Mouse (Mus musculus) liver, embryonic 14.5 days (tissue): ENCODE data around the gene Sertad4. TPM values are rescaled to one million over a fixed set of nuclear protein-coding genes. Genes with fewer than 3 reads are reported as not detected.

Experiments used
- ATAC-seq: fragments of 200-750 bp; cut with Nextera tagmentation; 2 replicates; pipeline ENCODE4 v1.8.0; 2017; ENCODE audit warnings: moderate number of reproducible peaks, mild to moderate bottlenecking, moderate library complexity; ENCODE audit not compliant: insufficient read depth
- DNase-seq, 3 experiments: peaks; one replicate each; pipeline ENCODE4 v3.0.0-alpha.2; 2012 to 2013; ENCODE audit warnings: low read depth in 3 of 3, low spot score in 3 of 3
- H3K27ac ChIP-seq: fragments of 300-500 bp; sonication (generic); 2 replicates; pipeline ENCODE4 v1.5.1; 2014; ENCODE audit warnings: moderate library complexity, mild to moderate bottlenecking, control low read depth, inconsistent platforms
- H3K27me3 ChIP-seq: fragments of 300-500 bp; sonication (generic); 2 replicates; pipeline ENCODE4 v1.6.1; 2014; ENCODE audit warnings: mild to moderate bottlenecking, low read length, moderate library complexity; ENCODE audit not compliant: control insufficient read depth, insufficient read depth
- H3K36me3 ChIP-seq: fragments of 300-500 bp; sonication (generic); replicated peaks from 2 replicates; pipeline ENCODE4 v1.6.1; 2014; ENCODE audit warnings: low read depth; ENCODE audit not compliant: control insufficient read depth, insufficient read depth
- H3K4me1 ChIP-seq, 2 experiments: fragments of 200-500 bp in 1 of 2; fragments of 300-500 bp in 1 of 2; sonication (generic) in 1 of 2; replicated peaks; 2 replicates each; pipeline ENCODE4 v1.6.1; 2012 to 2014; ENCODE audit warnings: antibody characterized with exemption in 1 of 2, inconsistent platforms in 1 of 2, low read length in 1 of 2; ENCODE audit not compliant: control insufficient read depth in 2 of 2, insufficient read depth in 2 of 2
- H3K4me2 ChIP-seq: fragments of 300-500 bp; sonication (generic); 2 replicates; pipeline ENCODE4 v1.6.1; 2014; ENCODE audit warnings: low read depth, mild to moderate bottlenecking, control low read depth, moderate library complexity
- H3K4me3 ChIP-seq, 2 experiments: fragments of 200-500 bp in 1 of 2; fragments of 300-500 bp in 1 of 2; sonication (generic) in 1 of 2; 2 replicates each; pipeline ENCODE4 v1.5.1; 2012 to 2014; ENCODE audit warnings: low read depth in 2 of 2, low read length in 2 of 2, mild to moderate bottlenecking in 2 of 2, control low read depth in 1 of 2, inconsistent platforms in 1 of 2, moderate library complexity in 1 of 2; ENCODE audit not compliant: insufficient read depth in 1 of 2
- H3K9ac ChIP-seq: fragments of 300-500 bp; sonication (generic); replicated peaks from 2 replicates; pipeline ENCODE4 v1.6.1; 2014; ENCODE audit warnings: mild to moderate bottlenecking, control low read depth, moderate library complexity
- H3K9me3 ChIP-seq: fragments of 300-500 bp; sonication (generic); 2 replicates; pipeline ENCODE4 v1.6.1; 2016; ENCODE audit warnings: low read length, mixed read lengths; ENCODE audit not compliant: control insufficient read depth
- CTCF ChIP-seq: IDR thresholded peaks from 2 replicates; pipeline ENCODE4 v1.5.1; 2016; ENCODE audit warnings: antibody characterized with exemption, low read depth, control low read depth
- EP300 ChIP-seq: IDR thresholded peaks from 2 replicates; pipeline ENCODE4 v1.6.1; 2016; ENCODE audit warnings: antibody characterized with exemption, low read depth
- WGBS: fragments of 180-500 bp; shearing (Covaris S2); extraction: QIAGEN DNeasy Blood & Tissue Kit; methylation state at CpG from one replicate; pipeline ENCODE4 v1.1.7; 2014; ENCODE audit not compliant: insufficient replicate concordance; 5-methylcytosine and 5-hydroxymethylcytosine counted together
- polyA plus RNA-seq, 2 experiments: library from polyadenylated mRNA; depleted of rRNA in 1 of 2; stranded (reverse) in 1 of 2; unstranded in 1 of 2; fragments of >200 nt; fragmentation: Nextera tagmentation in 1 of 2; extraction: Ambion mirVana in 1 of 2; gene quantifications; 2 replicates each; pipeline versions ENCODE4 v1.2.1 to v1.2.3; 2012 to 2014

Sertad4 gene
- polyA plus RNA-seq, 2 experiments, result 0.19 to 0.37 TPM

GRCm38 (mm10) chr1:192833097-192833496 is 22.5 kb downstream of the Sertad4 start:
- TF ChIP-seq EP300 (no peak), CTCF (no peak)
- H3K27me3 ChIP-seq, result peaks cover 38% of the 10 kb centered on the region
- no peak overlapping the region for H3K4me3 ChIP-seq
- no peak overlapping the region for H3K27ac ChIP-seq
- H3K4me1 ChIP-seq, result 0 out of 4 replicates have a peak, but pooled peaks cover 0 to 2% of the 10 kb centered on the region in 2 experiments
- H3K4me2 ChIP-seq, result no peak overlapping the region
- no peak overlapping the region for H3K9ac ChIP-seq
- no peak for ATAC-seq
- no peaks in the 10 kb centered on the region for H3K36me3 ChIP-seq
- H3K9me3 ChIP-seq, result no peaks in the 10 kb centered on the region
- DNase-seq, result no peak
- 14% methylated on average over 4 of the region's 4 CpGs for WGBS

GRCm38 (mm10) chr1:192832338-192832737 is 23.2 kb downstream of the Sertad4 start:
- no peak overlapping the region for H3K27ac ChIP-seq
- no peak for DNase-seq
- no peak overlapping the region for H3K4me2 ChIP-seq
- 0 out of 4 replicates have a peak, but pooled peaks cover 0 to 2% of the 10 kb centered on the region in 2 experiments for H3K4me1 ChIP-seq
- TF ChIP-seq CTCF (no peak), EP300 (no peak)
- H3K9me3 ChIP-seq, result no peaks in the 10 kb centered on the region
- WGBS, result 18% methylated on average over 2 of the region's 2 CpGs
- H3K27me3 ChIP-seq, result peaks cover 38% of the 10 kb centered on the region
- H3K36me3 ChIP-seq, result no peaks in the 10 kb centered on the region
- no peak for ATAC-seq
- H3K4me3 ChIP-seq, result no peak overlapping the region
- H3K9ac ChIP-seq, result no peak overlapping the region

DNA sequence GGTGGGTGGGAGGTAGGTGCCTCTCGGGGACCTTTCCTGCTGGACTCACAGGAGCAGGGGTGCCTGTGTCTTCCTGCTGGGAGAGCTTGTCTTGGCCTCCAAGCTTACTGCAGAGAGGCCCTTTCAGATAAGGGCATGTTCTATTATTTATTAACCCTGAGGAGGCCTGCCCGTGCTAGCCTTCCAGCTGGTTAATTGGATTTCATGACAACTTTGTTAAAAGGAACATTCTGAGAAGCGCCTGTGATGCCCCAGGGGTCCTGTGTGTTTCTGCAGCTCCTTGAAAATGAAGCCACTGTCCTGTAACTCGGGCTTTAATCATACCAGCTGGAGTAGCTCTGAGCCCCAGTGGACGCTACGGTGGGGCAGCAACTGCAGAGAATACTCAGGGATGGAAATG is 25.1 kb downstream of the Sertad4 start:
- no peaks in the 10 kb centered on the region for H3K36me3 ChIP-seq
- no peak for DNase-seq
- H3K9ac ChIP-seq, result no peak overlapping the region
- peaks cover 0 to 2% of the 10 kb centered on the region in 2 experiments; a peak in 1 of 4 replicates for H3K4me1 ChIP-seq
- no peak overlapping the region for H3K27ac ChIP-seq
- H3K4me3 ChIP-seq, result no peak overlapping the region
- ATAC-seq, result no peak
- peaks cover 25% of the 10 kb centered on the region for H3K27me3 ChIP-seq
- WGBS, result 46% methylated on average over 6 of the region's 6 CpGs
- H3K9me3 ChIP-seq, result no peaks in the 10 kb centered on the region
- TF ChIP-seq CTCF (no peak), EP300 (no peak)
- H3K4me2 ChIP-seq, result no peak overlapping the region

- no peak overlapping the region for H3K27ac ChIP-seq
- peaks cover 10% of the 10 kb centered on the region for H3K27me3 ChIP-seq
- H3K9me3 ChIP-seq, result no peaks in the 10 kb centered on the region
- TF ChIP-seq EP300, result no peak
- no peak for TF ChIP-seq CTCF
- no peaks in the 10 kb centered on the region for H3K36me3 ChIP-seq
- H3K4me3 ChIP-seq, result no peak overlapping the region
- no peak overlapping the region for H3K4me2 ChIP-seq
- 44% methylated on average over 7 of the region's 7 CpGs for WGBS
- peaks cover 0 to 2% of the 10 kb centered on the region in 2 experiments; a peak in 1 of 4 replicates for H3K4me1 ChIP-seq
- H3K9ac ChIP-seq, result no peak overlapping the region
- DNase-seq (no peak), ATAC-seq (no peak)
Measured at GRCm38 (mm10) chr1:192828928-192829327, 26.6 kb downstream of the Sertad4 start.

DNA sequence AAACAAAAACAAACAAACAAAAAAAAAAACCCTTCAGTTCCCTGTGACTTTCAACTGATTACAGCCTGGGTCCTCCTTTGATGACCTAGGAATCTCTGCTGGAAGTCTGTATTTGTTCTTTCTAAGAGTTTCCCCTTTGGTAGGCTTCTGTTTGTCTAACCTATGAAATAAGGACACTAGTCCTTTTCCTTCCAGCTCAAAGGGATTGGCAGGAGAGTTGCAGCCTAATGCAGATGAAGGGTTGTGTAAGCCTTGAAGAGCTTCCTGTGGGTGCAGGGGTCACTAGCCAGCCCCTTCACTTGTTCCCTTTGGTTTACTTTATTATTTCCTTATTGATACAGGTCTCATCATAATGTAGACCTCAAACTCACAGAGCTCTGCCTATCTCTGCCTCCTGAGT is 27.6 kb downstream of the Sertad4 start:
- no peak overlapping the region for H3K4me2 ChIP-seq
- peaks cover under 1% of the 10 kb centered on the region; the same call in 1 of the 2 replicates for H3K27me3 ChIP-seq
- no peak overlapping the region for H3K9ac ChIP-seq
- H3K9me3 ChIP-seq, result no peaks in the 10 kb centered on the region
- TF ChIP-seq EP300, result no peak
- no peak for TF ChIP-seq CTCF
- no peak overlapping the region for H3K4me3 ChIP-seq
- H3K27ac ChIP-seq, result no peak overlapping the region
- DNase-seq (no peak), ATAC-seq (no peak)
- no peaks in the 10 kb centered on the region; a peak in 1 of 4 replicates for H3K4me1 ChIP-seq
- H3K36me3 ChIP-seq, result no peaks in the 10 kb centered on the region
